Mouse (Mus musculus) monocyte, adult 2 months (primary cell): ENCODE results near the gene Asrgl1.
A peak's percentile ranks its signal among the peaks of the same experiment; 100 is the strongest.

Source experiments
- DNase-seq, 2 experiments: peaks; one replicate each; pipeline ENCODE4 v3.0.0; 2022; ENCODE audit warnings: low spot score in 2 of 2, low read depth in 1 of 2

The Asrgl1 gene

DNA sequence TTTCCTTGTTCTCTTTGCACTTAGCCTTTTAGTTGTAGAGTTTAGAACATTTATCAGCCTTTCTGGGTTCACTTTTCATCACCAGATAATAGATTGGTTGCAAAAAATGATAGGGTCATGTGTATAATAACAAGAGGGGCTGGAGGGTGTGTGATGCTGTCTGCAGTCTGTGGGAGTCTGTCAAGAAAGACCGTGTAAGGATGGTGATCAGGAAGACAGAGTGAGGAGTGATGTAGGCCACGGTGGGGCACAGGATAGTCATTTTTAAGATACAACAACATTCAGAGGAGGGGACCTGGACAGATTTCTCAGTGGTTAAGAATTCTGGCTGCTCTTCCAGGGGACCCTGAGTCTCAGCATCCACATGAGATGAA, 63.3 kb downstream of the Asrgl1 start:
- no peak for DNase-seq

- DNase-seq = peak; percentile 57 to 58
These were observed 63.8 kb downstream of the Asrgl1 start for GRCm38 (mm10) chr19:9071456-9072156.

GRCm38 (mm10) chr19:9070316-9070715, 65.1 kb downstream of the Asrgl1 start:
- DNase-seq = no peak

GRCm38 (mm10) chr19:9069687-9070307, 65.6 kb downstream of the Asrgl1 start:
- no peak for DNase-seq

- DNase-seq = no peak
These were observed 68.1 kb downstream of the Asrgl1 start for GRCm38 (mm10) chr19:9067292-9067691.

- DNase-seq = no peak
These were observed 69.5 kb downstream of the Asrgl1 start for GRCm38 (mm10) chr19:9065621-9066561.

- DNase-seq = no peak
These were observed 71.6 kb downstream of the Asrgl1 start for GRCm38 (mm10) chr19:9063831-9064230.

GRCm38 (mm10) chr19:9062822-9063221, 72.6 kb downstream of the Asrgl1 start:
- no peak for DNase-seq

DNA sequence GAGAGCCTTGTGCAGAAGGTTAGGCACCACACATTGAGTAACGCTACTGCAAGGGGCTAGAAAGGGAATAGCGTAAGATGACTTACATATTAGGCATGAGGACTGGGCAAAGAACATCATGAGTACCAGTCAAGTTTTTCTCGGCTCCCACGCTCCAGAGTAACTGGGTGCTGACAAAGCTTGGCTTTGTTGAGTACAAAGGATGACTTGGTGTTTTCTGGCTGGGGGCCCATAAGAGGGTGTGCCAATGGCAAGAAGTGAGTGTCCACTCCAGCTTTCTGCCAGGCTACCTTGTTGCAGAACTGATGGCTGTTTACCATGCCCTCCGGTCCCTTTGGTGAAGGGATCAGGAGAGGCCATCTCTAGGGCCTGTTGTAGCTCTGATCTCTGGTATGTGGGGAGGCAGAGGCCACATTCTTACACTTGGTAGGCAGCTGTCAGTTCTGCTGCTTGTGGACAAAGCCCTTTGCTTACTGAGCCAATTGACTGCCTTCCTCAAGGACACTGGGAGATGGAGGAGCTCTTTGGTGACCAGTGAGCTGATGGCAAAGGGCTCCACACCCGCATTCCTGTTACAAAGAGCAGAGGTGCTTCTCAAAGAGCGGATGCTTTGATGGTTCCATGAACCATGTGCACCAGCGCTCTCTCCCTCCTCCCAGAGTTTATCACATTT, 74.1 kb downstream of the Asrgl1 start:
- DNase-seq = no peak

GRCm38 (mm10) chr19:9060103-9060502, 75.3 kb downstream of the Asrgl1 start:
- no peak for DNase-seq
